Mouse (Mus musculus): ENCODE measurements at regions not wholly inside any gene's neighbourhood (a gene's known extent, or its start where the extent isn't known, plus 50 kb on each side); places are given as distances from the start of the nearest gene placed in this dataset.
A peak's percentile ranks its signal among the peaks of the same experiment; 100 is the strongest.

DNA sequence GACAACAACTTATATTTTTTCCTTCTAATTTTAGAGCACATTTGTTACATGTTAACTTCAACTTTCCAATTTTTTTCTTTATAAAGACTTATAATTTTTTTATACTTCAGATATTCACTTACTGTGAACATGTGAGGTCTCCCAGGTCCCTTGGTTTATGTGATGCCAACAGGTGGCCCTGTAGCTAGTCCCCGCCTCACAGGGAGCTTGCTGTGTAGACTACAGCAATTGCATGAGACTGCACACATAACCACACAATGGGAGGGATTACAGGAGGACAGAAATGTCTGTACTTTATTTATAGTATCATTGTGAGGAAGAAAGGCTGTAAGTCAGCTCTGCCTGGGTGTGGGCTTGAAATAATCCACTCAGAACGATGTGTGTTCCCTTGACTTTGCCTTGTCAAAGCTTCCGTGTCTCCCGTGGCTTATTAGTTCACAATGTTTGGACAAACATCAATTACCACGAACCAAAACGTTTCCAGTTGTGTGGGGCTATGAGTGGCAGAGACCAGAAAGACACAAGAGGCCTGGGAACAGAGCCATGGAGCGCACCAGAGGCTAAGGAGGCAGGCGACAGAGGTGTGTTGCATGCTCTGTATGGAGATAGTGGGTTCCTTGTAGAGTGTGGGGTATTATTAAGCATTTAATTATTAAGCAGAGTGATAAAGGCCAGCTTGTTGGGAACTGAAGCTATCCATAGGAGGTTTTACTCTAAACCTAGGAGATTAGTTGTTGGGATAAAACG lies 136.6 kb upstream of the Gm5148 start:
- Histone ChIP-seq H3K27me3 (ENCODE audit: control insufficient read depth, insufficient read depth, low read length) (no peaks in the 10 kb centered on the region), H3K27ac (replicated peaks; ENCODE audit: low read depth, low read length) (no peak overlapping the region), H3K4me3 (replicated peaks; ENCODE audit: low read length) (no peak overlapping the region), H3K9ac (ENCODE audit: low read depth, low read length, severe bottlenecking) (no peak overlapping the region), H3K9me3 (ENCODE audit: control insufficient read depth, low read length) (no peaks in the 10 kb centered on the region), H3K4me1 (ENCODE audit: control insufficient read depth, insufficient read depth, low read length) (peaks cover 11% of the 10 kb centered on the region), H3K4me2 (replicated peaks; ENCODE audit: low read depth, low read length, severe bottlenecking) (no peak overlapping the region), H3K36me3 (ENCODE audit: control insufficient read depth, insufficient read depth, low read length) (no peaks in the 10 kb centered on the region)
- ATAC-seq (ENCODE audit: low FRiP score, low read depth), result no peak
- 62% methylated on average over 9 of the region's 9 CpGs for WGBS
- no peak for TF ChIP-seq POLR2A (IDR thresholded peaks at IDR 0.05; ENCODE audit: borderline replicate concordance, extremely low read depth, insufficient read depth, insufficient read length)
- DNase-seq (ENCODE audit: low spot score), result no peak

DNA sequence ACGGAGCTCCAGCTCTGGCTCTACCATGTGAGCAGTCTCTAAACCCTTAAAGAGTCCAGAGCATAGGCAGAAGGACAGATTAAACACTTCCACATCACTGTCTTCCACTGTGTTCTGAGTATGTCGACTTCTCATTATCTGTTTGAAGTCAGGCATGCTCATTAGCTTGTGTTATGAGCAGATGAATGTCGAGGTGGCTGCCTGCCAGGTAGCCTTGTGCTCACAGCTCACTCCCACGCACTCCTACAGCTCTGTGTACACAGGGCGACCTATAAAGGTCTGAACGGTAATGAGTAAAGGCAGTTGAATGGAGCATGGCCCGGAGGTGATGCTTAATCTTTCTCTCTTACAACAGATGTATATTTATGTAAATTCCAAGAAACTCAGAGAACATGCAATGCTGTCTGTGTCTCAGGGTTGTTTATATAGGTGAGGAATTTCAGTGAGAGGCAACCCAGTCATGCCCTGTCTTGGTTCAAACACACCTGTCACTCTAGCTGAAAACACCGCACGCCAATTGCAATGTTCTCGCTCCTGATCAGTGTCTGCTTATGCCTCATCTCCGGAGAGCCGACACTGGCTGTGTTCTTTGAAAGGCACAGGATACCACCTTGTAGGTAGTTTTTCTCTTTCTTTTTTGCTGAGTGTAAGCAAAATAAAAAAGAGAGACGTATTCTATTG lies 135.9 kb upstream of the Gm5148 start:
- ATAC-seq (ENCODE audit: low FRiP score, low read depth), result no peak
- H3K36me3 ChIP-seq (ENCODE audit: control insufficient read depth, insufficient read depth, low read length), result no peaks in the 10 kb centered on the region
- H3K4me2 ChIP-seq (replicated peaks; ENCODE audit: low read depth, low read length, severe bottlenecking), result no peak overlapping the region
- no peak overlapping the region for H3K9ac ChIP-seq (ENCODE audit: low read depth, low read length, severe bottlenecking)
- peak; percentile 57 for DNase-seq (ENCODE audit: low spot score)
- no peaks in the 10 kb centered on the region for H3K27me3 ChIP-seq (ENCODE audit: control insufficient read depth, insufficient read depth, low read length)
- no peak overlapping the region for H3K27ac ChIP-seq (replicated peaks; ENCODE audit: low read depth, low read length)
- peaks cover 11% of the 10 kb centered on the region for H3K4me1 ChIP-seq (ENCODE audit: control insufficient read depth, insufficient read depth, low read length)
- WGBS, result 44% methylated on average over 13 of the region's 13 CpGs
- H3K9me3 ChIP-seq (ENCODE audit: control insufficient read depth, low read length), result no peaks in the 10 kb centered on the region
- no peak overlapping the region for H3K4me3 ChIP-seq (replicated peaks; ENCODE audit: low read length)
- TF ChIP-seq POLR2A (IDR thresholded peaks at IDR 0.05; ENCODE audit: borderline replicate concordance, extremely low read depth, insufficient read depth, insufficient read length), result no peak

DNA sequence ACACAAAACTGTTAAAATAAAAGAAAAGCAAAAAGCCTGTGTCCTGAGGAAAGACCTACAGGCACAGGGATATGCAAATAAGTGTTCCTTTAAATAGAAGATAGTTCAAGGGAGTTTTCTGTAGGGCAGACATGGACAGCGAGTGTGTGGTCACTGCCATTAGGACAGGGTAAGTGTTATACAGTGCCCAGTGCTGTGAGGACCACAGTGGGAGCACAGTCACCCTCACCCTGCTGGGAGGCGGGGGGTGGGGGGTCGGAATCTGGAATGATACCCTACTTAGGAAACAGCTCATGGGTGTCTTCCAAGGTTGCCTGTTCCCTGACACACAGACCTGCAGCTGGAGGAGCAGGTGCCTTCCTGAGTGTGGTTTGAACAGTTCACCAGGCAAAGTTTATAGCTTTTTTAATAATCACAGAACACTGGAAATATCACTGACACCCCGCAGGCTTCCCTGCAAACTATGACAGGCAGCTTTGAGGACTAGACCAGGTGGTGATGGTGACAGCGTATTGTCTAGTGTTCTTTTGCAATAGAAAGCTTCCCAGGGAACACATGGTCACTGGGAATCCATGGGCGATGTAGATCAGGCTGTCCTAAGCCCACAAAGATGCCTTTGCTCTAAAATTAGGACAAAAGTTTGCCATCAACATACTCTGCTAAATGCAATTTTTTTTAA lies 134.5 kb upstream of the Gm5148 start:
- no peak overlapping the region for H3K4me2 ChIP-seq (replicated peaks; ENCODE audit: low read depth, low read length, severe bottlenecking)
- no peak overlapping the region for H3K4me3 ChIP-seq (replicated peaks; ENCODE audit: low read length)
- TF ChIP-seq POLR2A (IDR thresholded peaks at IDR 0.05; ENCODE audit: borderline replicate concordance, extremely low read depth, insufficient read depth, insufficient read length), result no peak
- no peaks in the 10 kb centered on the region for H3K9me3 ChIP-seq (ENCODE audit: control insufficient read depth, low read length)
- peaks cover 11% of the 10 kb centered on the region for H3K4me1 ChIP-seq (ENCODE audit: control insufficient read depth, insufficient read depth, low read length)
- H3K27ac ChIP-seq (replicated peaks; ENCODE audit: low read depth, low read length), result no peak overlapping the region
- DNase-seq (ENCODE audit: low spot score) (no peak), ATAC-seq (ENCODE audit: low FRiP score, low read depth) (0 out of 2 replicates have a peak, but pooled peaks have one; percentile 30)
- H3K36me3 ChIP-seq (ENCODE audit: control insufficient read depth, insufficient read depth, low read length), result no peaks in the 10 kb centered on the region
- WGBS, result 74% methylated on average over 6 of the region's 6 CpGs
- no peaks in the 10 kb centered on the region for H3K27me3 ChIP-seq (ENCODE audit: control insufficient read depth, insufficient read depth, low read length)
- no peak overlapping the region for H3K9ac ChIP-seq (ENCODE audit: low read depth, low read length, severe bottlenecking)

DNA sequence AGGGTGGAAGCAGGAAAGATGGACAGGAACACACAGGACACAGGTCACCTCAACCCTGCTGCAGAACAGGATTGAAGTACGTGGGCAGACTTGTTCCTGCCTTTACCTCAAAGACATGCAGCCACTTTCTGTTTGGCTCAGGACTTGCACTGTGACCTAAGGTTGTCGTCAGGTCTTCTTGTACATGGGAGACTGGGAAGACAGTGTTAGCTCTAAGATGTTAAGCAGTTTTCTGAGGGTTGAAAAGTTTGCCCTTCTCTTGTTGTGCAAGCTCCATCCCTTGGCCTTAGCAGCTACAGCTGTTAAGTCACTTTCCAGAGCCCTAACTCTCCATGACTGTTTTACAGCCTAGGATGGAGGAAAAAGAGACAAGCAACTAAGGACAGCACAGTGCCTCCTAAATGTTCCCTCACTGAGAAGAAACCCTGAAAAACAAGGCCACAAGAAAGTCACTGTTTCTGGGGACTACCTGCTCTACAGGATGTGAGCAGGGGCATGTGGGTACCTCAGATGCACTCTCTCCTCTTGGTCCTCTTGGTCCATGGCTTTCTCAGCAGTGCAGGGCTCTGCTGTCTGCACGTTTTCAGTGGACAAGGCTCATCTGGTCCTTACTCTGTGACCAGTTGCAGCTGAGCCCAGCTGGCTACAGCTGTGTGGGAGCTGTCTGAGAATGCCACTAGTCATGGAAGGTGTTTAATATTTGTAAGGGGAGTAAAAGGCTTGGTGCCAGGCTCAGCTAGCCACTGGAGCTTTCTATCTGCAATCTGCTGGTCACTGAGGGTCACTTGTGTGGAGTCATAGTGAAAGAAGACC lies 122.1 kb upstream of the Gm5148 start:
- H3K4me2 ChIP-seq (replicated peaks; ENCODE audit: low read depth, low read length, severe bottlenecking), result no peak overlapping the region
- H3K9ac ChIP-seq (ENCODE audit: low read depth, low read length, severe bottlenecking), result no peak overlapping the region
- H3K27ac ChIP-seq (replicated peaks; ENCODE audit: low read depth, low read length), result peak overlapping the region; percentile 57; the same call in 1 of the 2 replicates
- H3K36me3 ChIP-seq (ENCODE audit: control insufficient read depth, insufficient read depth, low read length), result no peaks in the 10 kb centered on the region
- H3K9me3 ChIP-seq (ENCODE audit: control insufficient read depth, low read length), result no peaks in the 10 kb centered on the region
- 42% methylated on average over 3 of the region's 3 CpGs for WGBS
- H3K27me3 ChIP-seq (ENCODE audit: control insufficient read depth, insufficient read depth, low read length), result no peaks in the 10 kb centered on the region
- no peak for TF ChIP-seq POLR2A (IDR thresholded peaks at IDR 0.05; ENCODE audit: borderline replicate concordance, extremely low read depth, insufficient read depth, insufficient read length)
- peaks cover 19% of the 10 kb centered on the region for H3K4me1 ChIP-seq (ENCODE audit: control insufficient read depth, insufficient read depth, low read length)
- ATAC-seq (ENCODE audit: low FRiP score, low read depth) (no peak; the same call in 1 of the 2 replicates), DNase-seq (ENCODE audit: low spot score) (no peak)
- H3K4me3 ChIP-seq (replicated peaks; ENCODE audit: low read length), result no peak overlapping the region
